Mouse (Mus musculus) ES-Bruce4 (cell line): ENCODE measurements at regions not wholly inside any gene's neighbourhood (a gene's known extent, or its start where the extent isn't known, plus 50 kb on each side); places are given as distances from the start of the nearest gene placed in this dataset.

Experiments used
- H3K27ac ChIP-seq: 2 replicates; pipeline ENCODE4 v1.5.1; 2012; ENCODE audit warnings: low read length, inconsistent platforms; ENCODE audit not compliant: insufficient read depth
- H3K27me3 ChIP-seq: 2 replicates; pipeline ENCODE4 v1.6.1; 2012; ENCODE audit warnings: mild to moderate bottlenecking, low read length, inconsistent platforms; ENCODE audit not compliant: control insufficient read depth, poor library complexity, insufficient read depth, severe bottlenecking
- H3K36me3 ChIP-seq: 2 replicates; pipeline ENCODE4 v1.6.1; 2012; ENCODE audit warnings: inconsistent platforms, mild to moderate bottlenecking, low read length, moderate library complexity; ENCODE audit not compliant: control insufficient read depth, poor library complexity, insufficient read depth, severe bottlenecking
- H3K4me1 ChIP-seq: one replicate; pipeline ENCODE4 v1.8.1; 2011; ENCODE audit warnings: low read length; ENCODE audit not compliant: control insufficient read depth, insufficient read depth
- H3K4me3 ChIP-seq: 2 replicates; pipeline ENCODE4 v1.5.1; 2011; ENCODE audit warnings: low read depth, mild to moderate bottlenecking, low read length
- H3K9ac ChIP-seq: 2 replicates; pipeline ENCODE4 v1.6.1; 2012; ENCODE audit warnings: low read depth, mild to moderate bottlenecking, inconsistent platforms; ENCODE audit not compliant: poor library complexity, severe bottlenecking
- H3K9me3 ChIP-seq: replicated peaks from 2 replicates; pipeline ENCODE4 v1.6.1; 2012; ENCODE audit warnings: mild to moderate bottlenecking, low read length, inconsistent platforms; ENCODE audit not compliant: control insufficient read depth, poor library complexity, insufficient read depth, severe bottlenecking
- CTCF ChIP-seq: IDR thresholded peaks from one replicate; pipeline ENCODE4 v1.8.1; 2011; ENCODE audit warnings: low read depth, low read length
- EP300 ChIP-seq: IDR thresholded peaks from 2 replicates; pipeline ENCODE4 v1.6.1; 2011; ENCODE audit warnings: low read depth, low read length; ENCODE audit not compliant: insufficient read depth
- POLR2A ChIP-seq: IDR thresholded peaks from one replicate; pipeline ENCODE4 v1.8.1; 2011; ENCODE audit warnings: low read length; ENCODE audit not compliant: insufficient read depth

GRCm38 (mm10) chr8:115554185-115554584, 153.4 kb downstream of the Maf start:
- H3K36me3 ChIP-seq = no peaks in the 10 kb centered on the region
- H3K27ac ChIP-seq = no peak overlapping the region
- no peaks in the 10 kb centered on the region for H3K4me1 ChIP-seq
- H3K9ac ChIP-seq = no peak overlapping the region
- H3K9me3 ChIP-seq = no peaks in the 10 kb centered on the region
- H3K27me3 ChIP-seq = no peaks in the 10 kb centered on the region; the same call in 1 of the 2 replicates
- no peak overlapping the region for H3K4me3 ChIP-seq
- TF ChIP-seq POLR2A = no peak
- no peak for TF ChIP-seq CTCF
- TF ChIP-seq EP300 = no peak

GRCm38 (mm10) chr8:115551262-115551661, 156.3 kb downstream of the Maf start:
- no peaks in the 10 kb centered on the region for H3K4me1 ChIP-seq
- no peak overlapping the region for H3K4me3 ChIP-seq
- TF ChIP-seq POLR2A = no peak
- TF ChIP-seq CTCF = no peak
- TF ChIP-seq EP300 = no peak
- H3K27me3 ChIP-seq = no peaks in the 10 kb centered on the region; the same call in 1 of the 2 replicates
- no peak overlapping the region for H3K9ac ChIP-seq
- 0 out of 2 replicates have a peak, but pooled peaks cover 2% of the 10 kb centered on the region for H3K9me3 ChIP-seq
- H3K36me3 ChIP-seq = no peaks in the 10 kb centered on the region
- H3K27ac ChIP-seq = no peak overlapping the region

GRCm38 (mm10) chr8:115549112-115549511, 158.5 kb downstream of the Maf start:
- Histone ChIP-seq H3K36me3 (no peaks in the 10 kb centered on the region), H3K9ac (no peak overlapping the region), H3K27me3 (no peaks in the 10 kb centered on the region; the same call in 1 of the 2 replicates), H3K27ac (no peak overlapping the region), H3K9me3 (0 out of 2 replicates have a peak, but pooled peaks cover 2% of the 10 kb centered on the region), H3K4me3 (no peak overlapping the region), H3K4me1 (no peaks in the 10 kb centered on the region)
- TF ChIP-seq EP300 = no peak
- no peak for TF ChIP-seq POLR2A
- no peak for TF ChIP-seq CTCF

GRCm38 (mm10) chr8:115544067-115544466, 163.5 kb downstream of the Maf start:
- Histone ChIP-seq H3K9me3 (0 out of 2 replicates have a peak, but pooled peaks cover 2% of the 10 kb centered on the region), H3K9ac (no peak overlapping the region), H3K4me1 (no peaks in the 10 kb centered on the region), H3K27ac (no peak overlapping the region), H3K27me3 (no peaks in the 10 kb centered on the region; the same call in none of the 2 replicates), H3K4me3 (no peak overlapping the region), H3K36me3 (no peaks in the 10 kb centered on the region)
- no peak for TF ChIP-seq POLR2A

GRCm38 (mm10) chr8:115542935-115543334, 164.7 kb downstream of the Maf start:
- no peak overlapping the region for H3K9ac ChIP-seq
- H3K4me1 ChIP-seq = no peaks in the 10 kb centered on the region
- H3K27ac ChIP-seq = no peak overlapping the region
- no peaks in the 10 kb centered on the region for H3K36me3 ChIP-seq
- TF ChIP-seq EP300 (no peak), POLR2A (no peak), CTCF (no peak)
- no peak overlapping the region for H3K4me3 ChIP-seq
- H3K9me3 ChIP-seq = 0 out of 2 replicates have a peak, but pooled peaks cover 2% of the 10 kb centered on the region
- peaks cover 2% of the 10 kb centered on the region for H3K27me3 ChIP-seq

GRCm38 (mm10) chr8:115539600-115539999, 168.0 kb downstream of the Maf start:
- Histone ChIP-seq H3K4me1 (no peaks in the 10 kb centered on the region), H3K36me3 (no peaks in the 10 kb centered on the region), H3K9ac (no peak overlapping the region), H3K4me3 (no peak overlapping the region), H3K27ac (no peak overlapping the region), H3K9me3 (no peaks in the 10 kb centered on the region), H3K27me3 (peaks cover 3% of the 10 kb centered on the region)
- no peak for TF ChIP-seq CTCF
- TF ChIP-seq EP300 = no peak
- no peak for TF ChIP-seq POLR2A
